Comparison of ENCODE assay signal across 8 mouse cellular contexts in genomic region chr11:94677607-94678145, GRCm38 (mm10). TPM values are rescaled to one million over a fixed set of nuclear protein-coding genes. Genes with fewer than 3 reads are reported as not detected.
DNase-seq lines count a peak whose midpoint lies in the region; ATAC-seq lines count a peak whose summit lies in the region.

No protein-coding gene starts in this region.

- no peak overlapping the region for H3K27ac ChIP-seq in heart, embryonic 14.5 days (replicated peaks in 1 of 2; ENCODE audit: control insufficient read depth in 1 of 2, insufficient read depth in 1 of 2, low read depth in 2 of 2, low read length in 2 of 2)
- H3K27ac ChIP-seq in hindbrain, embryonic 12.5 days, result peak overlapping the region; percentile 95; the same call in 1 of the 2 replicates
- H3K27ac ChIP-seq in midbrain, embryonic 10.5 days (replicated peaks), result peak overlapping the region; percentile 98

- peak overlapping the region; percentile 97 for H3K9ac ChIP-seq in heart, embryonic 14.5 days (ENCODE audit: low read length)
- peak overlapping the region; percentile 83; the same call in 1 of the 2 replicates for H3K9ac ChIP-seq in hindbrain, embryonic 12.5 days

- 31% methylated on average over 15 of the region's 15 CpGs for WGBS in heart, embryonic 14.5 days
- 31% methylated on average over 15 of the region's 15 CpGs for WGBS in hindbrain, embryonic 12.5 days
- 34% methylated on average over 15 of the region's 15 CpGs for WGBS in midbrain, embryonic 10.5 days

- H3K4me2 ChIP-seq in heart, embryonic 14.5 days (ENCODE audit: low read length), result peak overlapping the region; percentile 88
- H3K4me2 ChIP-seq in hindbrain, embryonic 12.5 days (replicated peaks), result peak overlapping the region; percentile 84

- 0 out of 2 replicates have a peak, but pooled peaks cover 3% of the 10 kb centered on the region for H3K9me3 ChIP-seq in heart, embryonic 14.5 days (ENCODE audit: control insufficient read depth, low read length)
- no peaks in the 10 kb centered on the region for H3K9me3 ChIP-seq in hindbrain, embryonic 12.5 days (replicated peaks)
- no peaks in the 10 kb centered on the region for H3K9me3 ChIP-seq in midbrain, embryonic 10.5 days (replicated peaks)

- H3K27me3 ChIP-seq in heart, embryonic 14.5 days (ENCODE audit: control insufficient read depth, insufficient read depth, low read length), result no peaks in the 10 kb centered on the region
- no peaks in the 10 kb centered on the region for H3K27me3 ChIP-seq in hindbrain, embryonic 12.5 days
- no peaks in the 10 kb centered on the region for H3K27me3 ChIP-seq in midbrain, embryonic 10.5 days (ENCODE audit: low read depth, poor library complexity, severe bottlenecking)

- DNase-seq in heart, postnatal 36 days, result no peak
- peak; percentile 39 for DNase-seq in NIH3T3 (ENCODE audit: low read depth)
- DNase-seq in midbrain, embryonic 10.5 days (ENCODE audit: low spot score), result no peak
- DNase-seq in embryo, embryonic 9.5 days (ENCODE audit: extremely low spot score), result no peak
- DNase-seq in thymus, postnatal 0 days (ENCODE audit: low spot score), result no peak
- no peak for DNase-seq in cerebellum, adult 11 months

- intact Hi-C loops in heart, postnatal 36 days (cut with DNase I), result no loop called here

- no peaks in the 10 kb centered on the region for H3K36me3 ChIP-seq in heart, embryonic 14.5 days (ENCODE audit: control insufficient read depth, insufficient read depth, low read length)
- no peaks in the 10 kb centered on the region for H3K36me3 ChIP-seq in hindbrain, embryonic 12.5 days
- H3K36me3 ChIP-seq in midbrain, embryonic 10.5 days, result peaks cover 8% of the 10 kb centered on the region; the same call in 1 of the 2 replicates

- peaks cover 17 to 21% of the 10 kb centered on the region in 2 experiments for H3K4me1 ChIP-seq in heart, embryonic 14.5 days (ENCODE audit: control insufficient read depth in 2 of 2, insufficient read depth in 2 of 2, low read length in 2 of 2)
- H3K4me1 ChIP-seq in hindbrain, embryonic 12.5 days, result peaks cover 26% of the 10 kb centered on the region
- H3K4me1 ChIP-seq in midbrain, embryonic 10.5 days, result peaks cover 43% of the 10 kb centered on the region

- ATAC-seq in heart, embryonic 14.5 days (ENCODE audit: insufficient number of reproducible peaks, insufficient read depth, low FRiP score, low read depth), result no peak; the same call in 1 of the 2 replicates
- no peak; the same call in 1 of the 2 replicates for ATAC-seq in hindbrain, embryonic 12.5 days (ENCODE audit: low FRiP score)

- peak overlapping the region; percentile 79 to 95 for H3K4me3 ChIP-seq in heart, embryonic 14.5 days (ENCODE audit: control insufficient read depth in 1 of 2, insufficient read depth in 1 of 2, low read depth in 1 of 2, low read length in 2 of 2)
- H3K4me3 ChIP-seq in hindbrain, embryonic 12.5 days, result peak overlapping the region; percentile 69
- peak overlapping the region; percentile 93 for H3K4me3 ChIP-seq in midbrain, embryonic 10.5 days

RNA-seq across cellular contexts. Expression of gene Xylt2, which starts 0.4 kb away (rescaled TPM):
- polyA plus RNA-seq in heart, embryonic 14.5 days (2014; fragmentation: Nextera tagmentation; extraction: Ambion mirVana), result 10.4 and 13.8 TPM in 2 replicates
- 10 to 100 TPM in 1 of 2 experiments, 1 to 10 TPM in 1; 10.0 to 10.4 TPM for total RNA-seq in heart, postnatal 36 days (2021)
- polyA plus RNA-seq in hindbrain, embryonic 12.5 days (2016; fragmentation: Nextera tagmentation; extraction: Ambion mirVana), result 19.4 and 20.3 TPM in 2 replicates
- polyA plus RNA-seq in midbrain, embryonic 10.5 days (2016; fragmentation: Nextera tagmentation; extraction: Ambion mirVana), result 13.8 and 14.4 TPM in 2 replicates
- 13.0 and 15.4 TPM in 2 replicates for polyA plus RNA-seq in thymus, postnatal 0 days (2015; fragmentation: Nextera tagmentation; extraction: Ambion mirVana)

RNA-seq across cellular contexts. Expression of gene Eme1, which starts 23.9 kb away (rescaled TPM):
- 10.2 and 11.7 TPM in 2 replicates for polyA plus RNA-seq in heart, embryonic 14.5 days (2014; fragmentation: Nextera tagmentation; extraction: Ambion mirVana)
- total RNA-seq in heart, postnatal 36 days (2021), result under 1 TPM in 1 of 2 experiments, not detected in 1; 0.25 TPM
- 20.8 and 21.3 TPM in 2 replicates for polyA plus RNA-seq in hindbrain, embryonic 12.5 days (2016; fragmentation: Nextera tagmentation; extraction: Ambion mirVana)
- 61.7 and 64.1 TPM in 2 replicates for polyA plus RNA-seq in midbrain, embryonic 10.5 days (2016; fragmentation: Nextera tagmentation; extraction: Ambion mirVana)
- 16.2 and 16.8 TPM in 2 replicates for polyA plus RNA-seq in thymus, postnatal 0 days (2015; fragmentation: Nextera tagmentation; extraction: Ambion mirVana)

RNA-seq across cellular contexts. Expression of gene Mrpl27, which starts 24.1 kb away (rescaled TPM):
- polyA plus RNA-seq in heart, embryonic 14.5 days (2014; fragmentation: Nextera tagmentation; extraction: Ambion mirVana), result 131 and 147 TPM in 2 replicates
- total RNA-seq in heart, postnatal 36 days (2021), result 10 to 100 TPM; 59.2 to 60.1 TPM
- 126 and 131 TPM in 2 replicates for polyA plus RNA-seq in hindbrain, embryonic 12.5 days (2016; fragmentation: Nextera tagmentation; extraction: Ambion mirVana)
- polyA plus RNA-seq in midbrain, embryonic 10.5 days (2016; fragmentation: Nextera tagmentation; extraction: Ambion mirVana), result 143 and 145 TPM in 2 replicates
- polyA plus RNA-seq in thymus, postnatal 0 days (2015; fragmentation: Nextera tagmentation; extraction: Ambion mirVana), result 109 and 134 TPM in 2 replicates

RNA-seq across cellular contexts. Expression of gene Gm11541, which starts 26.6 kb away (rescaled TPM):
- polyA plus RNA-seq in heart, embryonic 14.5 days (2014; fragmentation: Nextera tagmentation; extraction: Ambion mirVana), result not detected in 2 replicates
- not detected for total RNA-seq in heart, postnatal 36 days (2021)
- 0.12 TPM in 1 of 2 replicates, not detected in the other for polyA plus RNA-seq in hindbrain, embryonic 12.5 days (2016; fragmentation: Nextera tagmentation; extraction: Ambion mirVana)
- not detected in 2 replicates for polyA plus RNA-seq in midbrain, embryonic 10.5 days (2016; fragmentation: Nextera tagmentation; extraction: Ambion mirVana)
- polyA plus RNA-seq in thymus, postnatal 0 days (2015; fragmentation: Nextera tagmentation; extraction: Ambion mirVana), result 0.08 and 0.13 TPM in 2 replicates

RNA-seq across cellular contexts. Expression of gene Lrrc59, which starts 48.1 kb away (rescaled TPM):
- 104 and 110 TPM in 2 replicates for polyA plus RNA-seq in heart, embryonic 14.5 days (2014; fragmentation: Nextera tagmentation; extraction: Ambion mirVana)
- 10 to 100 TPM; 31.1 to 33.8 TPM for total RNA-seq in heart, postnatal 36 days (2021)
- 208 and 212 TPM in 2 replicates for polyA plus RNA-seq in hindbrain, embryonic 12.5 days (2016; fragmentation: Nextera tagmentation; extraction: Ambion mirVana)
- 265 and 286 TPM in 2 replicates for polyA plus RNA-seq in midbrain, embryonic 10.5 days (2016; fragmentation: Nextera tagmentation; extraction: Ambion mirVana)
- 114 and 118 TPM in 2 replicates for polyA plus RNA-seq in thymus, postnatal 0 days (2015; fragmentation: Nextera tagmentation; extraction: Ambion mirVana)

Comparison
In these comparisons a context has a peak if more than half of its experiments do, and no peak if none do; other contexts are left out.
1. H3K27ac ChIP-seq: peak in hindbrain, embryonic 12.5 days (single experiment) and midbrain, embryonic 10.5 days (single experiment); none in heart, embryonic 14.5 days (0 of 2).
2. Peak in every context shown above with its lines, with median percentiles within 50 percentile points of each other: H3K4me3 ChIP-seq.